Mouse (Mus musculus) hindbrain, embryonic 15.5 days (tissue): ENCODE measurements around the gene Hspa14. TPM values are rescaled to one million over a fixed set of nuclear protein-coding genes. Genes with fewer than 3 reads are reported as not detected.

ENCODE experiments used
- ATAC-seq: fragments of 200-750 bp; cut with Nextera tagmentation; 2 replicates; pipeline ENCODE4 v1.8.0; 2017; ENCODE audit warnings: low read depth, moderate number of reproducible peaks, moderate TSS enrichment; ENCODE audit not compliant: low FRiP score
- H3K27ac ChIP-seq: fragments of 300-500 bp; sonication (generic); replicated peaks from 2 replicates; pipeline ENCODE4 v1.5.1; 2015; ENCODE audit warnings: mild to moderate bottlenecking, inconsistent platforms
- H3K27me3 ChIP-seq: fragments of 300-500 bp; sonication (generic); 2 replicates; pipeline ENCODE4 v1.6.1; 2015; ENCODE audit warnings: control low read depth, inconsistent platforms
- H3K36me3 ChIP-seq: fragments of 300-500 bp; sonication (generic); 2 replicates; pipeline ENCODE4 v1.6.1; 2015; ENCODE audit warnings: control low read depth, inconsistent platforms
- H3K4me1 ChIP-seq: fragments of 300-500 bp; sonication (generic); replicated peaks from 2 replicates; pipeline ENCODE4 v1.6.1; 2015; ENCODE audit warnings: control low read depth, inconsistent platforms
- H3K4me2 ChIP-seq: fragments of 300-500 bp; sonication (generic); 2 replicates; pipeline ENCODE4 v1.6.1; 2015; ENCODE audit warnings: moderate library complexity, mild to moderate bottlenecking, inconsistent platforms
- H3K4me3 ChIP-seq: fragments of 300-500 bp; sonication (generic); 2 replicates; pipeline ENCODE4 v1.5.1; 2015; ENCODE audit warnings: mild to moderate bottlenecking, inconsistent platforms
- H3K9ac ChIP-seq: fragments of 300-500 bp; sonication (generic); 2 replicates; pipeline ENCODE4 v1.6.1; 2015; ENCODE audit warnings: inconsistent platforms
- H3K9me3 ChIP-seq: fragments of 300-500 bp; sonication (generic); 2 replicates; pipeline ENCODE4 v1.6.1; 2016; ENCODE audit warnings: control low read depth, inconsistent platforms
- WGBS: fragments of 180-500 bp; shearing (Covaris S2); methylation state at CpG from one replicate; pipeline ENCODE4 v1.1.7; 2015; 5-methylcytosine and 5-hydroxymethylcytosine counted together
- polyA plus RNA-seq: library from polyadenylated mRNA; unstranded; fragments of >200 nt; fragmentation: Nextera tagmentation; extraction: Ambion mirVana; gene quantifications from 2 replicates; pipeline ENCODE4 v1.2.1, GENCODE M21; 2015

Hspa14 gene
- polyA plus RNA-seq, result 63.9 and 65.4 TPM in 2 replicates

GRCm38 (mm10) chr2:3512552-3513454 lies at the start of gene Hspa14, which contains the start of the genes Gm45902 and Cdnf:
TSS of gene Hspa14 (minus strand) at chr2:3512814.
TSS of gene Gm45902 (minus strand) at chr2:3512790.
TSS of gene Cdnf (plus strand) at chr2:3513030.
- ATAC-seq, result peak; percentile 100
- H3K4me3 ChIP-seq, result peak within 1 kb of the TSS; percentile 67
- H3K27ac ChIP-seq, result peak within 1 kb of the TSS; percentile 87
- peaks cover 22% of the 10 kb centered on the region for H3K4me1 ChIP-seq
- peaks cover 22% of the 10 kb centered on the region for H3K36me3 ChIP-seq
- peak within 1 kb of the TSS; percentile 97 for H3K4me2 ChIP-seq
- no peaks in the 10 kb centered on the region for H3K9me3 ChIP-seq
- peak within 1 kb of the TSS; percentile 81 for H3K9ac ChIP-seq
- H3K27me3 ChIP-seq, result no peaks in the 10 kb centered on the region
- WGBS, result under 1% methylated on average over 60 of the region's 60 CpGs

- no peaks in the 10 kb centered on the region for H3K4me1 ChIP-seq
- no peaks in the 10 kb centered on the region for H3K36me3 ChIP-seq
- no peaks in the 10 kb centered on the region for H3K27me3 ChIP-seq
- no peaks in the 10 kb centered on the region for H3K9me3 ChIP-seq
- H3K4me2 ChIP-seq, result no peak overlapping the region
- H3K27ac ChIP-seq, result no peak overlapping the region
- no peak overlapping the region for H3K9ac ChIP-seq
- WGBS, result 2% methylated on average over 4 of the region's 4 CpGs
- no peak overlapping the region for H3K4me3 ChIP-seq
- ATAC-seq, result no peak
Observed at GRCm38 (mm10) chr2:3546588-3546987, 34.0 kb upstream of the Hspa14 start.

- no peak overlapping the region for H3K27ac ChIP-seq
- 72% methylated on average over 2 of the region's 2 CpGs for WGBS
- H3K9me3 ChIP-seq, result no peaks in the 10 kb centered on the region
- H3K4me2 ChIP-seq, result no peak overlapping the region
- H3K27me3 ChIP-seq, result no peaks in the 10 kb centered on the region
- no peaks in the 10 kb centered on the region for H3K4me1 ChIP-seq
- no peak overlapping the region for H3K4me3 ChIP-seq
- H3K36me3 ChIP-seq, result no peaks in the 10 kb centered on the region
- ATAC-seq, result no peak
- H3K9ac ChIP-seq, result no peak overlapping the region
Observed at GRCm38 (mm10) chr2:3546055-3546454, 33.4 kb upstream of the Hspa14 start.

GRCm38 (mm10) chr2:3541307-3542079 lies 28.9 kb upstream of the Hspa14 start:
- H3K27me3 ChIP-seq, result no peaks in the 10 kb centered on the region
- no peaks in the 10 kb centered on the region for H3K9me3 ChIP-seq
- no peak for ATAC-seq
- no peak overlapping the region for H3K4me3 ChIP-seq
- 68% methylated on average over 9 of the region's 9 CpGs for WGBS
- no peaks in the 10 kb centered on the region for H3K36me3 ChIP-seq
- H3K4me1 ChIP-seq, result no peaks in the 10 kb centered on the region
- H3K27ac ChIP-seq, result no peak overlapping the region
- no peak overlapping the region for H3K9ac ChIP-seq
- H3K4me2 ChIP-seq, result no peak overlapping the region

- no peak for ATAC-seq
Observed at GRCm38 (mm10) chr2:3526288-3526687, 13.7 kb upstream of the Hspa14 start.

GRCm38 (mm10) chr2:3522558-3522957 lies 9.9 kb upstream of the Hspa14 start:
- Histone ChIP-seq H3K4me2 (no peak overlapping the region), H3K27ac (no peak overlapping the region), H3K4me1 (no peaks in the 10 kb centered on the region), H3K36me3 (no peaks in the 10 kb centered on the region), H3K9me3 (no peaks in the 10 kb centered on the region), H3K4me3 (no peak overlapping the region), H3K9ac (no peak overlapping the region), H3K27me3 (no peaks in the 10 kb centered on the region)
- WGBS, result 88% methylated on average over 4 of the region's 4 CpGs
- no peak for ATAC-seq

More at GRCm38 (mm10) chr2:3526288-3526687, 13.7 kb upstream of the Hspa14 start:
- H3K9me3 ChIP-seq, result no peaks in the 10 kb centered on the region
- no peaks in the 10 kb centered on the region for H3K27me3 ChIP-seq
- no peak overlapping the region for H3K9ac ChIP-seq
- no peak overlapping the region for H3K4me2 ChIP-seq
- WGBS, result 80% methylated on average over 6 of the region's 6 CpGs
- no peaks in the 10 kb centered on the region for H3K36me3 ChIP-seq
- no peak overlapping the region for H3K4me3 ChIP-seq
- no peak overlapping the region for H3K27ac ChIP-seq
- no peaks in the 10 kb centered on the region for H3K4me1 ChIP-seq

- Histone ChIP-seq H3K4me3 (peak overlapping the region; percentile 67), H3K4me1 (peaks cover 22% of the 10 kb centered on the region), H3K27me3 (no peaks in the 10 kb centered on the region), H3K36me3 (peaks cover 24% of the 10 kb centered on the region), H3K27ac (peak overlapping the region; percentile 81), H3K9me3 (no peaks in the 10 kb centered on the region), H3K9ac (peak overlapping the region; percentile 81), H3K4me2 (peak overlapping the region; percentile 97)
- ATAC-seq, result no peak
- WGBS, result under 1% methylated on average over 15 of the region's 15 CpGs
Observed at GRCm38 (mm10) chr2:3512076-3512475, 538 bp downstream of the Hspa14 start.

- Histone ChIP-seq H3K27ac (no peak overlapping the region), H3K9me3 (no peaks in the 10 kb centered on the region), H3K36me3 (peaks cover 58% of the 10 kb centered on the region), H3K4me1 (no peaks in the 10 kb centered on the region), H3K4me3 (no peak overlapping the region), H3K27me3 (no peaks in the 10 kb centered on the region), H3K9ac (no peak overlapping the region), H3K4me2 (no peak overlapping the region)
- ATAC-seq, result no peak
- WGBS, result 96% methylated on average over 5 of the region's 5 CpGs
Observed at GRCm38 (mm10) chr2:3500886-3501285, 11.7 kb downstream of the Hspa14 start.

- Histone ChIP-seq H3K27ac (no peak overlapping the region), H3K27me3 (no peaks in the 10 kb centered on the region), H3K4me2 (no peak overlapping the region), H3K9ac (no peak overlapping the region), H3K36me3 (peaks cover 57% of the 10 kb centered on the region), H3K9me3 (no peaks in the 10 kb centered on the region), H3K4me3 (no peak overlapping the region), H3K4me1 (no peaks in the 10 kb centered on the region)
- 91% methylated on average over 6 of the region's 6 CpGs for WGBS
- no peak for ATAC-seq
Observed at GRCm38 (mm10) chr2:3499543-3499942, 13.1 kb downstream of the Hspa14 start.

GRCm38 (mm10) chr2:3493833-3494409 lies 18.7 kb downstream of the Hspa14 start:
- 87% methylated on average over 3 of the region's 3 CpGs for WGBS
- Histone ChIP-seq H3K4me3 (no peak overlapping the region), H3K36me3 (peaks cover 70% of the 10 kb centered on the region)

GRCm38 (mm10) chr2:3489816-3490215 lies 22.8 kb downstream of the Hspa14 start:
- ATAC-seq, result no peak
- Histone ChIP-seq H3K9ac (no peak overlapping the region), H3K27ac (no peak overlapping the region), H3K27me3 (no peaks in the 10 kb centered on the region), H3K4me1 (no peaks in the 10 kb centered on the region), H3K9me3 (no peaks in the 10 kb centered on the region), H3K4me3 (no peak overlapping the region), H3K36me3 (peaks cover 43% of the 10 kb centered on the region), H3K4me2 (no peak overlapping the region)
- 79% methylated on average over 3 of the region's 3 CpGs for WGBS

More at GRCm38 (mm10) chr2:3493833-3494409, 18.7 kb downstream of the Hspa14 start:
- Histone ChIP-seq H3K4me1 (no peaks in the 10 kb centered on the region), H3K27me3 (no peaks in the 10 kb centered on the region), H3K9me3 (no peaks in the 10 kb centered on the region), H3K4me2 (no peak overlapping the region), H3K9ac (no peak overlapping the region), H3K27ac (no peak overlapping the region)
- no peak for ATAC-seq
